Mouse (Mus musculus) kidney, adult 2 months (tissue): ENCODE results near the gene Letmd1. TPM values are rescaled to one million over a fixed set of nuclear protein-coding genes. Genes with fewer than 3 reads are reported as not detected.
A peak's percentile ranks its signal among the peaks of the same experiment; 100 is the strongest.

Experiments
- DNase-seq: peaks from one replicate; pipeline ENCODE4 v3.0.0; 2021
- H3K27ac ChIP-seq: fragments of 200-500 bp; 2 replicates; pipeline ENCODE4 v1.5.1; 2012; ENCODE audit warnings: low read depth, low read length, control low read depth, inconsistent platforms; ENCODE audit not compliant: insufficient read depth
- H3K27me3 ChIP-seq: fragments of 200-500 bp; replicated peaks from 2 replicates; pipeline ENCODE4 v1.6.1; 2012; ENCODE audit warnings: mild to moderate bottlenecking, moderate library complexity, low read length, inconsistent platforms; ENCODE audit not compliant: control insufficient read depth, insufficient read depth
- H3K36me3 ChIP-seq: fragments of 200-500 bp; 2 replicates; pipeline ENCODE4 v1.6.1; 2012; ENCODE audit warnings: mild to moderate bottlenecking, moderate library complexity, low read length, inconsistent platforms; ENCODE audit not compliant: control insufficient read depth, insufficient read depth
- H3K4me1 ChIP-seq: fragments of 200-500 bp; 2 replicates; pipeline ENCODE4 v1.6.1; 2011; ENCODE audit warnings: low read length; ENCODE audit not compliant: control insufficient read depth, insufficient read depth
- H3K4me3 ChIP-seq: fragments of 200-500 bp; 2 replicates; pipeline ENCODE4 v1.5.1; 2011; ENCODE audit warnings: mild to moderate bottlenecking, low read depth, low read length, control low read depth; ENCODE audit not compliant: insufficient read depth
- CTCF ChIP-seq: fragments of 200-500 bp; conservative IDR thresholded peaks from 2 replicates; pipeline ENCODE4 v1.5.1; 2011; ENCODE audit warnings: low read depth, mild to moderate bottlenecking, control low read depth, low read length, moderate library complexity, mixed read lengths; ENCODE audit not compliant: insufficient read depth, insufficient read length
- POLR2A ChIP-seq: fragments of 200-500 bp; IDR thresholded peaks from one replicate; pipeline ENCODE4 v1.6.1; 2011; ENCODE audit warnings: low read depth, low read length, control low read depth
- WGBS: fragments of 180-500 bp; shearing (Covaris S2); methylation state at CpG from one replicate; pipeline ENCODE4 v1.1.7; 2018; 5-methylcytosine and 5-hydroxymethylcytosine counted together
- polyA plus RNA-seq: library from polyadenylated mRNA; depleted of rRNA; stranded (reverse); fragments of >200 nt; gene quantifications from 2 replicates; pipeline ENCODE4 v1.2.3, GENCODE M21; 2012

Letmd1 gene
- polyA plus RNA-seq, 1 experiment, result 79.0 TPM

DNA sequence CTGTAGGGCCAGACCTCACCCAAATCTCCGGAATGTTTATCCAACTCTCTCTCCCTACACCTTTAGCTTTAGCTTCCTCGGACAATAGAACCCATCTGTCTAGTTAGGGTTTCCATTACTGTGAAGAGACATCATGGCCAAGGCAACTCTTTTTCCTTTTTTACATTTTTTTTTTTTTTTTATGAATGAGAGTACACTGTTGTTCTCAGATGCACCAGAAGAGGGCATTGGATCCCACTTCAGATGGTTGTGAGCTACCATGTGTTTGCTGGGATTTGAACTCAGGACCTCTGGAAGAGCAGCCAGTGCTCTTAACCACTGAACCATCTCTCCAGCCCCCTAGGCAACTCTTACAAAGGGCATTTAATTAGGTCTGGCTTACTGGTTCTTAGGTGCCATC lies 3.4 kb upstream of the Letmd1 start:
- H3K4me1 ChIP-seq, result peaks cover 30% of the 10 kb centered on the region; the same call in 1 of the 2 replicates
- no peak overlapping the region for H3K27ac ChIP-seq
- no peak for DNase-seq
- H3K4me3 ChIP-seq, result no peak overlapping the region
- 68% methylated on average over 2 of the region's 2 CpGs for WGBS
- no peaks in the 10 kb centered on the region for H3K36me3 ChIP-seq
- no peaks in the 10 kb centered on the region for H3K27me3 ChIP-seq
- TF ChIP-seq POLR2A (no peak), CTCF (no peak)

GRCm38 (mm10) chr15:100467738-100468137 lies 1.1 kb upstream of the Letmd1 start:
- 38% methylated on average over 6 of the region's 8 CpGs for WGBS
- DNase-seq, result no peak

GRCm38 (mm10) chr15:100469189-100469545 lies 344 bp downstream of the Letmd1 start:
- DNase-seq, result no peak
- H3K36me3 ChIP-seq, result no peaks in the 10 kb centered on the region
- H3K4me3 ChIP-seq, result peak overlapping the region; percentile 87
- H3K4me1 ChIP-seq, result peaks cover 13% of the 10 kb centered on the region; the same call in 1 of the 2 replicates
- 0 out of 2 replicates have a peak overlapping the region, but pooled peaks have one; percentile 95 for H3K27ac ChIP-seq
- TF ChIP-seq CTCF (no peak), POLR2A (no peak)
- WGBS, result under 1% methylated on average over 19 of the region's 19 CpGs
- H3K27me3 ChIP-seq, result no peaks in the 10 kb centered on the region

More at GRCm38 (mm10) chr15:100467738-100468137, 1.1 kb upstream of the Letmd1 start:
- Histone ChIP-seq H3K36me3 (no peaks in the 10 kb centered on the region), H3K4me3 (peak overlapping the region; percentile 87; the same call in 1 of the 2 replicates), H3K4me1 (peaks cover 18% of the 10 kb centered on the region; the same call in 1 of the 2 replicates), H3K27ac (no peak overlapping the region), H3K27me3 (no peaks in the 10 kb centered on the region)
- TF ChIP-seq CTCF (no peak), POLR2A (no peak)

DNA sequence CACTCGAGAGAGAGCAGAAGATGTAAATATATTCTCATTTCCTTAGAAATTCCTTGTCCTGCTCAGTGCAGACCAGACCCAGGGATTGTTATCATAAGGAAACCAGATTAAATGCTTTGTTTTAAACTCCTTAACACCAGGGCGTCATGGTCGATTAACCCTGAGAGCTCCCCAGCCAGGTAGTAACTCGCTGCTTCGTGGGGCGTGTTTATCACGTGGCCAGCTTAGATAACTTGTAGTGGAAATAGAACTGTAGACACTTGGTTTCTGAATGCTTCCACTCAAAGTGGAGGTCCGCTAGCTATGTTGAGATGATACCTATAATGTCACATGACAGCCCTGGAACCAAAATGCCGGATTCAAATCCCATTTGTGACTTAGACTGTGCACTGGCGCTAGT lies 1.2 kb downstream of the Letmd1 start:
- WGBS, result 40% methylated on average over 10 of the region's 10 CpGs
- peaks cover 13% of the 10 kb centered on the region; the same call in 1 of the 2 replicates for H3K4me1 ChIP-seq
- TF ChIP-seq CTCF (no peak), POLR2A (no peak)
- no peaks in the 10 kb centered on the region for H3K36me3 ChIP-seq
- H3K27me3 ChIP-seq, result no peaks in the 10 kb centered on the region
- peak; percentile 62 for DNase-seq
- no peak overlapping the region for H3K4me3 ChIP-seq
- H3K27ac ChIP-seq, result no peak overlapping the region

- Histone ChIP-seq H3K4me1 (peaks cover 10% of the 10 kb centered on the region; the same call in 1 of the 2 replicates), H3K27ac (no peak overlapping the region), H3K36me3 (no peaks in the 10 kb centered on the region), H3K27me3 (no peaks in the 10 kb centered on the region), H3K4me3 (no peak overlapping the region)
- 78% methylated on average over 7 of the region's 7 CpGs for WGBS
- no peak for TF ChIP-seq CTCF
- no peak for TF ChIP-seq POLR2A
- DNase-seq, result no peak
Measured at GRCm38 (mm10) chr15:100473926-100474503, 5.2 kb downstream of the Letmd1 start.

- Histone ChIP-seq H3K36me3 (peaks cover 2% of the 10 kb centered on the region; the same call in 1 of the 2 replicates), H3K27me3 (no peaks in the 10 kb centered on the region), H3K4me1 (no peaks in the 10 kb centered on the region), H3K4me3 (no peak overlapping the region), H3K27ac (no peak overlapping the region)
- 62% methylated on average over 10 of the region's 10 CpGs for WGBS
- no peak for DNase-seq
- no peak for TF ChIP-seq CTCF
- no peak for TF ChIP-seq POLR2A
Measured at GRCm38 (mm10) chr15:100478351-100478750, 9.5 kb downstream of the Letmd1 start.

DNA sequence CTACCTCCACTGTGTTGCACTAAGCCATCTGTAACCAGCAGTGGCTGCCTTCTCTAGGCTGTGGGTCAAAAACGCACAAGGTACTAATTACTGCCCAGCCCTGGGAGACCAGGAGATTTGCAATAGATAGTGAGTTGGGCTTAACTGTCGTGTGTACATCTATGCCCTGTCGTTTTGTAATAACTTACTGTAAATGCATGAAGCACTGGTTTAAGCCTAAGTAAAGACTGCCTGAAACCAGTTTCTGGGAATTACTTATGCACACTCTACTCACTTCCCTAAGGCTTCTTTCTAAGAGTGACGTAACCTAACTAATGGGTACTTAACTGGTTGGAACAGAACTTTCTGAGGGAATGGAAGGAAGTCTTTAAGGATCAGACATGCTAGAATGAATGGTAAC lies 10.1 kb downstream of the Letmd1 start:
- 64% methylated on average over 4 of the region's 4 CpGs for WGBS
- H3K36me3 ChIP-seq, result peaks cover 2% of the 10 kb centered on the region; the same call in 1 of the 2 replicates

More for the DNA sequence above, 10.1 kb downstream of the Letmd1 start:
- peak; percentile 17 for DNase-seq
- TF ChIP-seq POLR2A (no peak), CTCF (no peak)
- Histone ChIP-seq H3K4me3 (no peak overlapping the region), H3K27ac (no peak overlapping the region), H3K27me3 (no peaks in the 10 kb centered on the region), H3K4me1 (no peaks in the 10 kb centered on the region)
